Mouse (Mus musculus): ENCODE data around the gene Thap8.
A peak's percentile ranks its signal among the peaks of the same experiment; 100 is the strongest.

- TF ChIP-seq CTCF (IDR thresholded peaks at IDR 0.05; ENCODE audit: borderline replicate concordance, insufficient read depth, low read length) (peak; percentile 52; the same call in 1 of the 2 replicates), POLR2A (IDR thresholded peaks at IDR 0.05; ENCODE audit: low read depth, low read length) (no peak)
These were observed 47.2 kb upstream of the Thap8 start for GRCm38 (mm10) chr7:30232631-30233148.
